Mouse (Mus musculus): Measurements from ENCODE around the gene Mocs1.
A peak's percentile ranks its signal among the peaks of the same experiment; 100 is the strongest.

The Mocs1 gene

DNA sequence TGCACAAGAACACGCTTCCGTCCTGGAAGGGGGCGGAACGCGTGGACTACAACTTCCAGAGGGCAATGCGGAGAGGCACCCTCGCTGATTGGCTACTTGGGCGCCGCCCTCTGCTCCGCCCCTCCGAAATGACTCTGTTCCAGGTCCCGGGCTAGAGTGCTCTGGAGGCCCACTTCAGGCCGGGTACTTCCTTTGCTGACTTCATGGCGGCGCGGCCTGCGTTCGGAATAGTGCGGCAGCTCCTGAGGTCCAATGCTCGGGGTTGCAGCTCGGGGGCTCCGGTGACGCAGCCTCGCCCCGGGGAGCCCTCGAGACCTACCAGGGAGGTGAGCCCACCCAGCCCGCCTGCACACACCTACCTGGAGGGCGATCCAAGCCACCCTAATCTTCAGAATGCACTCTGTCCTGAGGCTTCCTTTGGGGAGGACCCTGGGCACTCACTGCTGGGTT, at the start of gene Mocs1:
Gene Mocs1, plus strand, starts transcription at position 124 of the 450 bp plus-strand sequence.
- DNase-seq (ENCODE audit: low spot score in 2 of 2) = peak; percentile 96

- DNase-seq (ENCODE audit: low spot score in 2 of 2) = no peak
Measured at GRCm38 (mm10) chr17:49379645-49380044, 48.5 kb upstream of the Mocs1 start.

GRCm38 (mm10) chr17:49384217-49384943, 43.8 kb upstream of the Mocs1 start:
- DNase-seq (ENCODE audit: low spot score in 2 of 2) = no peak

DNA sequence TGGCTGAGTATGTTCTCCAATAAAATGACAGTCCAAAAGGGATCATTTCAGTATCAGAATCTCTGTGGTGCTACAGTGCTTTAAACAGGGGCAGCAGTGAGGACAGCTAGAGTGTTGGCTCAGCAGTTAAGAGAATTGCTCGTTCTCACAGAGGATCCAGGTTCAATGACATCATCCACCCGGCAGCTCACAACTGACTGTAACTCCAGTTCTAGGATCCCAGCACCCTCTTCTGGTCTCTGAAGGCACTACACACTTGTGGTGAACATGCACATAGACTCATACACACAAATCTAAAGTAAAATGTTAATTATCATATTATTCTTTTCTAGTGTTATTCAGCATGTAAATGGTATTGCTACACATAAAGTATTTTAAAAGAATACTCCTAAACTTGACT, 40.4 kb upstream of the Mocs1 start:
- DNase-seq (ENCODE audit: low spot score in 2 of 2) = no peak

DNA sequence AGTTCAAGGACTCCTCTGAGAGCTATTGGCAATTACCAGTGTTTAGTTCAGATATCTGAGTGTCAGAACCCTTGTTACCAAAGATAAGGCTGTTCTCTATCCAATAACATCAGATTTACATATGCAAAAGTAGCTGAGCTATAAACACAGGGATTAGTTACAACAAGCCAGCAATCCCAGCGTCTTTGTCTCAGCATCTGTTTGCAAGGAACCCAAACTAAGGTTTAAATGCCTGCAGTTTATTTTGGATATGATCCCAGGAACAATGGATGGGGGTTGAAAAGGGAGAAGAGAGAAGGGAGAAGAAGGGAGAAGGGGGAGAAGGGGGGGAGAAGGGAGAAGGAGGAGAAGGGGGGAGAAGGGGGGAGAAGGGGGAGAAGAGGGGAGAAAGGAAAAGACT, 35.4 kb upstream of the Mocs1 start:
- no peak for DNase-seq (ENCODE audit: low spot score in 2 of 2)

DNA sequence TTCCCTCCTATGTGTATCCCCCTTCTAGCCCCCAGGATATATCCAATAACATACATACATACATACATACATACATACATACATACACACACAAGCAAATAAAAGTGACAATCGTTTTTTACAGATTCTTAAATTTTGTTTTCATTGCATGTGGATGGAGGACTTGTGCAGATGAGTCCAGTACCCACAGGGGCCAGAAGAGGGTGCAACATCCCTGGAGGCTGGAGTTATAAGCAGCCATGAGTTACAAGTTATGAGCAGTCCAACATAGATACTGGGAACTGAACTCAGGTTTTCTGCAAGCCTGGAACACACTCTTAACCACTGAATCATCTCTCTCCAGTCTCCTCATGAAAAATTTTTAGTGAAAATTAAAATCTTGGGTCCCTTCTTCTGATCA, 33.3 kb upstream of the Mocs1 start:
- DNase-seq (ENCODE audit: low spot score in 2 of 2) = peak in 1 of 2 experiments; percentile 38

DNA sequence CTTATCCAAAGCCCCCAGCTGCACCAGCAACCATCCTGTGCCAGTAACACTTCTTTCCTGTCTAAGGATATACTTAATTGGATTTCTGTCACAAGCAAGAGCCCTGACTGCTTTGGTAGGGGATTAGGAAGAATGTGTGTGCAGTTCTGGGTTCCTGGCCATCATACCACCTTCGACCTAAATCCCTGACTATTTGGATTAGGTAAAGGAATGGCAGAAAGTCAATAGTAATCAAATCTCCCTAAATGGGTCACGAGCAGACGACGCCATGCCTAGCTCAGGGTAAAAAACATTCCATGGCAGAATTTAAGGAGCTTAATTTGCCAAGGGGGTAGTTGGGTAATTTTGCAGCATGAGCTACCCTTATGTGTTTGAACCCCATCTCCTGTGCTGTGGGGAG, 28.6 kb upstream of the Mocs1 start:
- DNase-seq (ENCODE audit: low spot score in 2 of 2) = no peak

- peak; percentile 78 to 88 for DNase-seq (ENCODE audit: low spot score in 2 of 2)
Measured at GRCm38 (mm10) chr17:49400130-49400529, 28.0 kb upstream of the Mocs1 start.

DNA sequence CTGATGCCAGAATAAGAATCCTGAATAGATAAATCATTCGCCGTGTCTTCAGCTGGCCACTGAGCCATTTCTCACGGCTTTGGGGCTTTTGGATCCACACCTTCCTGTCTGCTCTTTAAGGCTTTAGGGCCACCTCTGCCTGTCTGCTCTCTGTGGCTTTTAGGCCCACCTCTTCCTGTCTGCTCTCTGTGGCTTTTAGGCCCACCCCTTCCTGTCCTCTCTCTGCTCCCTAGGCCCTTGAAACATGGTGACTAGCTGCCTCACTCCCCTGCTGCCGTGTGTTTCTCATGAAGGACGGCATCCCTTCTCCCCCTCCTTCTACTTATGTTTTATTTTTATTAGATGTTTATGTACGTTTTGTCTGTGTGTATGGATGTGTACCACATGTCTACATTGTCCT, 25.0 kb upstream of the Mocs1 start:
- DNase-seq (ENCODE audit: low spot score in 2 of 2) = no peak

- DNase-seq (ENCODE audit: low spot score in 2 of 2) = no peak
Measured at GRCm38 (mm10) chr17:49405927-49406326, 22.2 kb upstream of the Mocs1 start.

GRCm38 (mm10) chr17:49412974-49413373, 15.2 kb upstream of the Mocs1 start:
- DNase-seq (ENCODE audit: low spot score in 2 of 2) = no peak

DNA sequence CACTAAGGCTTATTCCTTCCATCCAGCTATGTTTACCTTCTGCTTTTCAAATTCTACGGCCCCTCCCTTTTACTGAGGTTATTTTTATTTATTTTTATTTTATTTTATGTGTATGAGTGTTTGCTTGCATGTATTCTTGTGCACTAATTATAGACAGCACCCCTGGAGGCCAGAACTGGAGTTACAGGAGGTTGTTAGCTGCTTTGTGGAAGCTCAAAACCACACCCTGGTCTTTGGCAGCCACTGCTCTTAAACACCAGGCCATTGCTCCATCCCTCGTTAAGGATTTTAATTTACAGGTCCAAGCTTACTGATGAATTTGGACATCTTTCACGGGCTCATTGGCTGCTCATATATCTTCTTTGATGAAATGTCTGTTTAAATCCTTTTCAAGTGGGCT, 14.6 kb upstream of the Mocs1 start:
- no peak for DNase-seq (ENCODE audit: low spot score in 2 of 2)

- no peak for DNase-seq (ENCODE audit: low spot score in 2 of 2)
Measured at GRCm38 (mm10) chr17:49416228-49416627, 11.9 kb upstream of the Mocs1 start.

DNA sequence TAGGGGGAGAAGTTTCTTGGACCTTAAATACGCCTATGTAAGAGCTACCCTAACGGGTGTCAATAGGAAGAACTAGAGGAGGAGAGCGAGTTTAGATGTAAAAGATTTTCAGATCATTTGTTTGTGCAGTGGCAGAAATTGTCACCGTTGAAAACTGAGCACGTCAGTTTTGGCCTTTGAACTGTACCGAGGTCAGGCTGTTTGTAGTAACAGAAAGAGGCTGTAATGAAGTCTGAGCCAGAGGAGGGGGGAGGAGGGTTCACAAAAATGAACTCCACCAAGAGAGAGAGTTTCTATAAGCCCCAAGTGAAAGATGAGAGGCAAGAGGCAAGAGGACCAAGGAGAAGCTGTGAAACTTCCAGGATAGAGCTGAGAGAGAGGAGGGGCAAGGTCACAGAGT, 8.3 kb upstream of the Mocs1 start:
- DNase-seq (ENCODE audit: low spot score in 2 of 2) = no peak

- no peak for DNase-seq (ENCODE audit: low spot score in 2 of 2)
Measured at GRCm38 (mm10) chr17:49422286-49423066, 5.7 kb upstream of the Mocs1 start.

GRCm38 (mm10) chr17:49423067-49423325, 5.2 kb upstream of the Mocs1 start:
- no peak for DNase-seq (ENCODE audit: low spot score in 2 of 2)

GRCm38 (mm10) chr17:49423872-49424271, 4.3 kb upstream of the Mocs1 start:
- no peak for DNase-seq (ENCODE audit: low spot score in 2 of 2)

GRCm38 (mm10) chr17:49427631-49428238, 427 bp upstream of the Mocs1 start:
- DNase-seq (ENCODE audit: low spot score in 2 of 2) = peak in 1 of 2 experiments; percentile 30

DNA sequence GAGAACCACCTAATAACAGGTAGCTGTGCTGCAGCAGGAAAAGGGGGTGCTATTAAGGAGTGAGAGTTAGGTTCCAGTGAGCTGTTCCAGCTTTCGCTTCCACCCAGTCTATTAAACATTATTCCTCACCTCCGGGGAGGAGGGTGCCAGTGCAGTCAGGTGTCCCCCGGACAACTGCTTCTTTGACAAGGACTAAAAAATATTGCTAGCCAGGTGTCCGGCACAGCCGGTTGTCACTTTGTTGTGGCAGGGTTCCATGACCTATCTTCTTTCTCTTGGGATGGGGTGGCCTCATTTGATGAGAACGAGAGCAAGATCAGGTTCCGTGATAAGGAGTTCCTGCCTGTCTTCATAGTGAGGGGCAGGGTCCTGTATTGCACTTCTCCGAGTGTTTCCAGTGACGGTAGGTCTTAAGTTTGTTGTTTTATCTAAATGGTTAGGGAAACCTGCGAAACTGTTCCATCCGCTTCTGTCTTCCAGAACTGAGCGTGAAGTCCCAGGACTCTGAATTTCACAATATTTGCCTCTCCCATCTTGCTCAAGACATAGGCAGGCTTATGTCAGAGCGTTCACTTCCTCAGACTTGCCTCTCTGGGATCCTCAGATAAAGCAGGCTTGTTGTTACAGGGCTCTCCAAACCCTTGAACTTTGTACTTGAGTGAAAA, 721 bp downstream of the Mocs1 start:
- DNase-seq (ENCODE audit: low spot score in 2 of 2) = no peak

- DNase-seq (ENCODE audit: low spot score in 2 of 2) = no peak
Measured at GRCm38 (mm10) chr17:49429471-49430129, 1.4 kb downstream of the Mocs1 start.

- DNase-seq (ENCODE audit: low spot score in 2 of 2) = no peak
Measured at GRCm38 (mm10) chr17:49430136-49430535, 2.0 kb downstream of the Mocs1 start.

DNA sequence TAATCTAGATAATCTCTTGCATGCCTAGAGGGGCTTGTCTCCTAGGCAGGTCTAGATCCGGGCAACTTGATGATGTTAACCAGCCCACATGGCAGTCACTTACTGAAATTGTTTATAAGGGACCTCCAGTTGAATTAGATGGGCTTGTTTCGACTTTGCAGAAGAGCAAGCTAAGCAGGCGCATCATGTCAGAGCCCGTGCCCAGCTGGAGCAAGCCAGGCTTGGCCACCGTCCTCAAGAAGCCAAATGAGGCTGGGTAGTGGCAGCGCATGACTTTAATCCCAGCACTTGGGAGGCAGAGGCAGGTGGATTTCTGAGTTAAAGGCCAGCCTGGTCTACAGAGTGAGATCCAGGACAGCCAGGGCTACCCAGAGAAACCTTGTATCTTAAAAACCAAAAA, 3.0 kb downstream of the Mocs1 start:
- no peak for DNase-seq (ENCODE audit: low spot score in 2 of 2)

All from right cerebral cortex, postnatal 10 days (tissue).